Mouse (Mus musculus): ENCODE data around the gene Tdrd12.

DNA sequence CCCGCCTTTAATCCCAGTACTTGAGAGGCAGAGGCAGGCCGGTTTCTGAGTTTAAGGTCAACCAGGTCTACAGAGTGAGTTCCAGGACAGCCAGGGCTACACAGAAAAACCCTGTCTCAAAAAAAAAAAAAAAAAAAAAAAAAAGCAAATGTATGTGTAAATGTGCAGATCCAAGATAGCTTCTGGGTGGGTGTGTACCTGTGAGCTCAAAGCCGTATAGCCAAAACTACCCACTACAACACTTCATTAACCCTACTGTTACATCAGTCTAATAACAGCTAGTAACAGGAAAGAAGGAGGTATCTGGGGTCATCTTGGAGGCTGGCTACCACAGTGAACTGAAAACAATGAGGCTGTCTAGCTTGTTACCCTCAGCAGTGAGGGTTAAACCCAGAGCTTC lies 22.3 kb upstream of the Tdrd12 start:
- no peak for TF ChIP-seq POLR2A (IDR thresholded peaks at IDR 0.05; ENCODE audit: insufficient read length, low read depth)
- no peak for TF ChIP-seq MYOD1 (IDR thresholded peaks at IDR 0.05; ENCODE audit: control insufficient read depth in 1 of 3, insufficient read length in 2 of 3, low read depth in 2 of 3)
- no peak for TF ChIP-seq E2F4 (IDR thresholded peaks at IDR 0.05; ENCODE audit: insufficient read depth)

Measured in myocyte (in vitro differentiated cells).